Comparison of ENCODE assay signal across 14 mouse cellular contexts in genomic region chr13:37769777-37770176, GRCm38 (mm10).
"Had no signal": no experiment of that assay in that cellular context is flagged by ENCODE, and none has a peak within 500 bp of the region (broad histone marks: within the 10 kb centered on the region; RNA-seq: fewer than 3 reads in every experiment).

No protein-coding gene starts in this region.

- H3K27ac ChIP-seq: liver, embryonic 15.5 days; midbrain, embryonic 13.5 days; neural tube, embryonic 15.5 days; stomach, embryonic 15.5 days had no signal

- H3K9me3 ChIP-seq: liver, embryonic 15.5 days; neural tube, embryonic 15.5 days; stomach, embryonic 15.5 days had no signal

- H3K9ac ChIP-seq: liver, embryonic 15.5 days; midbrain, embryonic 13.5 days; neural tube, embryonic 15.5 days; stomach, embryonic 15.5 days had no signal

- H3K36me3 ChIP-seq: liver, embryonic 15.5 days; midbrain, embryonic 13.5 days; neural tube, embryonic 15.5 days; stomach, embryonic 15.5 days had no signal

- H3K4me2 ChIP-seq: liver, embryonic 11.5 days; liver, embryonic 15.5 days; midbrain, embryonic 13.5 days; neural tube, embryonic 15.5 days; stomach, embryonic 15.5 days had no signal

- DNase-seq: kidney, postnatal 25 days; layer of hippocampus, adult 9-11 months; lung, adult 2 months; lung, postnatal 36 days; right cerebral cortex, postnatal 14 days; thymus, adult 2 months; thymus, postnatal 25 days had no signal

- H3K4me3 ChIP-seq: liver, embryonic 15.5 days; midbrain, embryonic 13.5 days; myocyte; neural tube, embryonic 15.5 days; stomach, embryonic 15.5 days had no signal

- H3K27me3 ChIP-seq: liver, embryonic 15.5 days; neural tube, embryonic 15.5 days; stomach, embryonic 15.5 days had no signal

- ATAC-seq: lung, postnatal 0 days; midbrain, embryonic 13.5 days had no signal

- H3K4me1 ChIP-seq: liver, embryonic 15.5 days; neural tube, embryonic 15.5 days; stomach, embryonic 15.5 days had no signal
